Mouse (Mus musculus) intestine, embryonic 14.5 days (tissue): ENCODE measurements around the gene Abhd4. TPM values are rescaled to one million over a fixed set of nuclear protein-coding genes. Genes with fewer than 3 reads are reported as not detected.
"Not testable (repeated sequence)": the region's sequence is repeated elsewhere in the genome, so short reads cannot be mapped to it uniquely, and the experiment has no call there.

Experiments
- ATAC-seq: fragments of 200-750 bp; cut with Nextera tagmentation; replicated peaks from 2 replicates; pipeline ENCODE4 v1.8.0; 2017; ENCODE audit warnings: low read depth, moderate number of reproducible peaks, moderate TSS enrichment, moderate library complexity; ENCODE audit not compliant: low FRiP score, low TSS enrichment
- DNase-seq: peaks from one replicate; pipeline ENCODE4 v3.0.0-alpha.2; 2018; ENCODE audit warnings: low spot score
- H3K27ac ChIP-seq: fragments of 300-500 bp; sonication (generic); 2 replicates; pipeline ENCODE4 v1.5.1; 2014; ENCODE audit warnings: low read depth, mild to moderate bottlenecking, control low read depth
- H3K27me3 ChIP-seq: fragments of 300-500 bp; sonication (generic); replicated peaks from 2 replicates; pipeline ENCODE4 v1.6.1; 2014; ENCODE audit warnings: low read length, control low read depth; ENCODE audit not compliant: control insufficient read depth, insufficient read depth
- H3K36me3 ChIP-seq: fragments of 300-500 bp; sonication (generic); 2 replicates; pipeline ENCODE4 v1.6.1; 2014; ENCODE audit warnings: low read length, control low read depth; ENCODE audit not compliant: control insufficient read depth, insufficient read depth
- H3K4me1 ChIP-seq: fragments of 300-500 bp; sonication (generic); replicated peaks from 2 replicates; pipeline ENCODE4 v1.6.1; 2014; ENCODE audit warnings: low read length, control low read depth, mixed read lengths; ENCODE audit not compliant: control insufficient read depth, insufficient read depth
- H3K4me2 ChIP-seq: fragments of 300-500 bp; sonication (generic); 2 replicates; pipeline ENCODE4 v1.6.1; 2014; ENCODE audit warnings: low read length
- H3K4me3 ChIP-seq: fragments of 300-500 bp; sonication (generic); 2 replicates; pipeline ENCODE4 v1.5.1; 2014; ENCODE audit warnings: low read depth, low read length, control low read depth, mixed read lengths
- H3K9ac ChIP-seq: fragments of 300-500 bp; sonication (generic); 2 replicates; pipeline ENCODE4 v1.6.1; 2014; ENCODE audit warnings: mild to moderate bottlenecking, low read length
- H3K9me3 ChIP-seq: fragments of 300-500 bp; sonication (generic); 2 replicates; pipeline ENCODE4 v1.6.1; 2016; ENCODE audit warnings: low read length, control low read depth; ENCODE audit not compliant: control insufficient read depth
- WGBS: fragments of 180-500 bp; shearing (Covaris S2); extraction: QIAGEN DNeasy Blood & Tissue Kit; methylation state at CpG from one replicate; pipeline ENCODE4 v1.1.7; 2014; 5-methylcytosine and 5-hydroxymethylcytosine counted together
- polyA plus RNA-seq: library from polyadenylated mRNA; unstranded; fragments of >200 nt; fragmentation: Nextera tagmentation; extraction: Ambion mirVana; gene quantifications from 2 replicates; pipeline ENCODE4 v1.2.1, GENCODE M21; 2014

The Abhd4 gene
- polyA plus RNA-seq, 1 experiment from 2014 or later = 46.9 TPM

GRCm38 (mm10) chr14:54224484-54225467, 29.2 kb upstream of the Abhd4 start:
- no peaks in the 10 kb centered on the region for H3K36me3 ChIP-seq
- no peaks in the 10 kb centered on the region for H3K27me3 ChIP-seq
- peaks cover 34% of the 10 kb centered on the region for H3K4me1 ChIP-seq
- no peak overlapping the region for H3K4me3 ChIP-seq
- no peak overlapping the region for H3K27ac ChIP-seq
- H3K9ac ChIP-seq = no peak overlapping the region
- DNase-seq = no peak
- H3K4me2 ChIP-seq = no peak overlapping the region
- 55% methylated on average over 16 of the region's 16 CpGs for WGBS
- H3K9me3 ChIP-seq = no peaks in the 10 kb centered on the region
- no peak for ATAC-seq

- H3K4me3 ChIP-seq = no peak overlapping the region
- no peak overlapping the region for H3K27ac ChIP-seq
- DNase-seq = no peak
- peaks cover 35% of the 10 kb centered on the region for H3K4me1 ChIP-seq
- no peak overlapping the region for H3K4me2 ChIP-seq
- no peaks in the 10 kb centered on the region for H3K9me3 ChIP-seq
- ATAC-seq = no peak
- H3K36me3 ChIP-seq = no peaks in the 10 kb centered on the region
- WGBS = 89% methylated on average over 11 of the region's 11 CpGs
- no peak overlapping the region for H3K9ac ChIP-seq
- H3K27me3 ChIP-seq = no peaks in the 10 kb centered on the region
These were observed 28.3 kb upstream of the Abhd4 start for GRCm38 (mm10) chr14:54225725-54226124.

GRCm38 (mm10) chr14:54226911-54227811, 26.8 kb upstream of the Abhd4 start:
- no peak overlapping the region for H3K9ac ChIP-seq
- 31% methylated on average over 16 of the region's 16 CpGs for WGBS
- peak overlapping the region; percentile 32 for H3K4me3 ChIP-seq
- H3K4me1 ChIP-seq = peaks cover 36% of the 10 kb centered on the region
- peak; percentile 73 for DNase-seq
- H3K27me3 ChIP-seq = no peaks in the 10 kb centered on the region
- no peaks in the 10 kb centered on the region for H3K9me3 ChIP-seq
- H3K36me3 ChIP-seq = no peaks in the 10 kb centered on the region
- ATAC-seq = peak; percentile 30
- H3K27ac ChIP-seq = peak overlapping the region; percentile 33; the same call in 1 of the 2 replicates
- peak overlapping the region; percentile 65 for H3K4me2 ChIP-seq

GRCm38 (mm10) chr14:54227911-54228451, 26.0 kb upstream of the Abhd4 start:
- Histone ChIP-seq H3K4me1 (peaks cover 40% of the 10 kb centered on the region), H3K4me2 (peak overlapping the region; percentile 65), H3K9me3 (no peaks in the 10 kb centered on the region), H3K27me3 (no peaks in the 10 kb centered on the region), H3K27ac (peak overlapping the region; percentile 33; the same call in 1 of the 2 replicates), H3K36me3 (no peaks in the 10 kb centered on the region), H3K9ac (no peak overlapping the region), H3K4me3 (peak overlapping the region; percentile 32)
- DNase-seq (peak; percentile 93), ATAC-seq (peak; percentile 64; the same call in 1 of the 2 replicates)
- under 1% methylated on average over 10 of the region's 10 CpGs for WGBS

GRCm38 (mm10) chr14:54228501-54228900, 25.5 kb upstream of the Abhd4 start:
- ATAC-seq (no peak), DNase-seq (no peak)
- Histone ChIP-seq H3K4me1 (peaks cover 45% of the 10 kb centered on the region), H3K27me3 (no peaks in the 10 kb centered on the region), H3K4me2 (peak overlapping the region; percentile 65), H3K36me3 (no peaks in the 10 kb centered on the region), H3K9me3 (no peaks in the 10 kb centered on the region), H3K4me3 (peak overlapping the region; percentile 32; the same call in 1 of the 2 replicates), H3K9ac (no peak overlapping the region), H3K27ac (no peak overlapping the region)
- WGBS = 24% methylated on average over 7 of the region's 7 CpGs

- no peak for ATAC-seq
- WGBS = 22% methylated on average over 25 of the region's 25 CpGs
These were observed 24.9 kb upstream of the Abhd4 start for GRCm38 (mm10) chr14:54228933-54229713.

GRCm38 (mm10) chr14:54229849-54230248, 24.1 kb upstream of the Abhd4 start:
- DNase-seq, ATAC-seq: not testable (repeated sequence)
- 87% methylated on average over 3 of the region's 4 CpGs for WGBS

More at GRCm38 (mm10) chr14:54228933-54229713, 24.9 kb upstream of the Abhd4 start:
- peak overlapping the region; percentile 38 for H3K4me2 ChIP-seq
- no peaks in the 10 kb centered on the region for H3K36me3 ChIP-seq
- H3K4me1 ChIP-seq = peaks cover 51% of the 10 kb centered on the region
- no peaks in the 10 kb centered on the region for H3K27me3 ChIP-seq
- DNase-seq = no peak
- H3K4me3 ChIP-seq = no peak overlapping the region
- H3K9ac ChIP-seq = 0 out of 2 replicates have a peak overlapping the region, but pooled peaks have one; percentile 20
- H3K9me3 ChIP-seq = no peaks in the 10 kb centered on the region
- no peak overlapping the region for H3K27ac ChIP-seq

More at GRCm38 (mm10) chr14:54229849-54230248, 24.1 kb upstream of the Abhd4 start:
- not testable (repeated sequence) for H3K4me3 ChIP-seq, H3K9me3 ChIP-seq, H3K9ac ChIP-seq, H3K27ac ChIP-seq, H3K36me3 ChIP-seq, H3K27me3 ChIP-seq, H3K4me2 ChIP-seq
- H3K4me1 ChIP-seq = peaks cover 46% of the 10 kb centered on the region
